Comparison of ENCODE assay signal across 16 mouse cellular contexts in genomic region chr6:88120813-88121212, GRCm38 (mm10).
"Had no signal": no experiment of that assay in that cellular context is flagged by ENCODE, and none has a peak within 500 bp of the region (broad histone marks: within the 10 kb centered on the region; RNA-seq: fewer than 3 reads in every experiment).

No protein-coding gene starts in this region.

- H3K9ac ChIP-seq: neural tube, embryonic 13.5 days; neural tube, embryonic 15.5 days; stomach, embryonic 15.5 days had no signal

- H3K9me3 ChIP-seq: neural tube, embryonic 13.5 days; neural tube, embryonic 15.5 days; stomach, embryonic 15.5 days had no signal

- H3K27ac ChIP-seq: neural tube, embryonic 13.5 days; neural tube, embryonic 15.5 days; stomach, embryonic 15.5 days; stomach, postnatal 0 days had no signal

- DNase-seq: retina, postnatal 1 day; right cerebral cortex, adult 18-20 months; right cerebral cortex, postnatal 14 days; right cerebral cortex, postnatal 25 days; right cerebral cortex, postnatal 4 days; spleen, adult 18-20 months; thymus, adult 18-20 months; thymus, adult 2 months; thymus, postnatal 14 days; thymus, postnatal 25 days; thymus, postnatal 36 days; thymus, postnatal 4 days had no signal

- H3K36me3 ChIP-seq: neural tube, embryonic 13.5 days; neural tube, embryonic 15.5 days; stomach, embryonic 15.5 days had no signal

- H3K4me2 ChIP-seq: neural tube, embryonic 13.5 days; neural tube, embryonic 15.5 days; stomach, embryonic 15.5 days had no signal

- H3K4me3 ChIP-seq: neural tube, embryonic 13.5 days; neural tube, embryonic 15.5 days; stomach, embryonic 15.5 days had no signal

- H3K27me3 ChIP-seq: neural tube, embryonic 13.5 days; neural tube, embryonic 15.5 days; stomach, embryonic 15.5 days had no signal
